Mouse (Mus musculus): Measurements from ENCODE around the gene Akna. TPM values are rescaled to one million over a fixed set of nuclear protein-coding genes. Genes with fewer than 3 reads are reported as not detected.
A peak's percentile ranks its signal among the peaks of the same experiment; 100 is the strongest.

Akna gene
- 1 to 10 TPM in 1 of 2 experiments, under 1 TPM in 1; 0.97 to 1.8 TPM for total RNA-seq (2021)
- long read RNA-seq, experiment 1, full-length matches to known transcripts: 1 of 2 reads
- long read RNA-seq, experiment 1, partial matches to known transcripts: 0 of 2 reads
- long read RNA-seq, experiment 1, other reads (novel, unspliced or antisense): 1 of 2 reads
- long read RNA-seq, experiment 2: 0 reads

GRCm38 (mm10) chr4:63403040-63403959 lies at the start of gene Akna:
Gene Akna (minus strand): TSS chr4:63403354.
- peak; percentile 94 for DNase-seq
- Histone ChIP-seq H3K4me3 (peak within 1 kb of the TSS; percentile 69), H3K27ac (peak within 1 kb of the TSS; percentile 93)
- intact Hi-C loops (cut with DNase I): no loop called here
- TF ChIP-seq CTCF (IDR thresholded peaks at IDR 0.05): no peak

- no peak for DNase-seq
- H3K4me3 ChIP-seq: no peak overlapping the region
- no peak for TF ChIP-seq CTCF (IDR thresholded peaks at IDR 0.05)
- no peak overlapping the region for H3K27ac ChIP-seq
- intact Hi-C loops (cut with DNase I): no loop called here
These were observed 49.4 kb upstream of the Akna start for GRCm38 (mm10) chr4:63452555-63452954.

GRCm38 (mm10) chr4:63450551-63450950 lies 47.4 kb upstream of the Akna start:
- no peak overlapping the region for H3K4me3 ChIP-seq
- DNase-seq: no peak
- no peak overlapping the region for H3K27ac ChIP-seq
- intact Hi-C loops (cut with DNase I): no loop called here
- TF ChIP-seq CTCF (IDR thresholded peaks at IDR 0.05): no peak

- TF ChIP-seq CTCF (IDR thresholded peaks at IDR 0.05): no peak
- Histone ChIP-seq H3K4me3 (no peak overlapping the region), H3K27ac (no peak overlapping the region)
- no peak for DNase-seq
- intact Hi-C loops (cut with DNase I): no loop called here
These were observed 41.4 kb upstream of the Akna start for GRCm38 (mm10) chr4:63444362-63445066.

- DNase-seq: no peak
- no peak for TF ChIP-seq CTCF (IDR thresholded peaks at IDR 0.05)
- intact Hi-C loops (cut with DNase I): no loop called here
- H3K4me3 ChIP-seq: no peak overlapping the region
- no peak overlapping the region for H3K27ac ChIP-seq
These were observed 39.9 kb upstream of the Akna start for GRCm38 (mm10) chr4:63443101-63443500.

- intact Hi-C loops (cut with DNase I): no loop called here
- no peak for TF ChIP-seq CTCF (IDR thresholded peaks at IDR 0.05)
- Histone ChIP-seq H3K27ac (no peak overlapping the region), H3K4me3 (no peak overlapping the region)
- DNase-seq: no peak
These were observed 38.5 kb upstream of the Akna start for GRCm38 (mm10) chr4:63441616-63442015.

GRCm38 (mm10) chr4:63440262-63440661 lies 37.1 kb upstream of the Akna start:
- TF ChIP-seq CTCF (IDR thresholded peaks at IDR 0.05): no peak
- intact Hi-C loops (cut with DNase I): no loop called here

GRCm38 (mm10) chr4:63437968-63438367 lies 34.8 kb upstream of the Akna start:
- intact Hi-C loops (cut with DNase I): no loop called here
- H3K4me3 ChIP-seq: no peak overlapping the region
- no peak overlapping the region for H3K27ac ChIP-seq
- no peak for DNase-seq
- no peak for TF ChIP-seq CTCF (IDR thresholded peaks at IDR 0.05)

More at GRCm38 (mm10) chr4:63440262-63440661, 37.1 kb upstream of the Akna start:
- Histone ChIP-seq H3K4me3 (no peak overlapping the region), H3K27ac (no peak overlapping the region)
- no peak for DNase-seq

GRCm38 (mm10) chr4:63437119-63437815 lies 34.1 kb upstream of the Akna start:
- TF ChIP-seq CTCF (IDR thresholded peaks at IDR 0.05): no peak
- DNase-seq: no peak
- H3K4me3 ChIP-seq: no peak overlapping the region
- H3K27ac ChIP-seq: no peak overlapping the region
- intact Hi-C loops (cut with DNase I): no loop called here

GRCm38 (mm10) chr4:63435402-63435801 lies 32.2 kb upstream of the Akna start:
- intact Hi-C loops (cut with DNase I): no loop called here
- TF ChIP-seq CTCF (IDR thresholded peaks at IDR 0.05): no peak
- DNase-seq: no peak
- no peak overlapping the region for H3K4me3 ChIP-seq
- H3K27ac ChIP-seq: no peak overlapping the region

- Histone ChIP-seq H3K4me3 (no peak overlapping the region), H3K27ac (no peak overlapping the region)
- no peak for TF ChIP-seq CTCF (IDR thresholded peaks at IDR 0.05)
- DNase-seq: no peak
- intact Hi-C loops (cut with DNase I): no loop called here
These were observed 27.9 kb upstream of the Akna start for GRCm38 (mm10) chr4:63431098-63431497.

GRCm38 (mm10) chr4:63430357-63430756 lies 27.2 kb upstream of the Akna start:
- no peak for TF ChIP-seq CTCF (IDR thresholded peaks at IDR 0.05)
- intact Hi-C loops (cut with DNase I): no loop called here
- Histone ChIP-seq H3K4me3 (no peak overlapping the region), H3K27ac (no peak overlapping the region)
- DNase-seq: no peak
